Mouse (Mus musculus): Measurements from ENCODE around the gene Afap1l2. TPM values are rescaled to one million over a fixed set of nuclear protein-coding genes. Genes with fewer than 3 reads are reported as not detected.

Afap1l2 gene
- total RNA-seq, 1 experiment, result 3.7 TPM

DNA sequence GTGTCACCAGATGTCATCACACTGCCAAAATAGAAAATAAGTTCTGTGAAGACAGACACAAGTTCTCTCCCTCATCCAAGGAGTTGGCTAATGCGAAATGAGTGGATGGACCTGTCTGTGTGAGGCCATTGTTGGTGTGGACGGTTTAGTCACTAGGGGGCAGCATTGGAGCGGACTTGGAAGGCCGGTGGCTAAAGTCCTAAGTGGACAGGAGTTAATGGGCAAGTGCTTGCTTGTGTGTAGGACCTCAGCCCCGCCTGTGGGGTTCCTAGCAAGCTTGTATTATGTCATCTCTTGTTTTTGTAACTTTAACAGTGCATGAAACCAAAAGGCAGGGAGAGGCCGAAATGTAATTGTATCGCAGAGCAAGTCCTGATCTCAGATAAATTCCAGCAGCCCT is 88.4 kb downstream of the Afap1l2 start:
- peaks cover 0 to 18% of the 10 kb centered on the region in 2 experiments; a peak in 1 of 4 replicates for H3K4me1 ChIP-seq (ENCODE audit: control insufficient read depth in 2 of 2, insufficient read depth in 2 of 2, low read length in 2 of 2, poor library complexity in 1 of 2)
- H3K36me3 ChIP-seq (ENCODE audit: control insufficient read depth, insufficient read depth, low read length, poor library complexity, severe bottlenecking), result no peaks in the 10 kb centered on the region
- no peak for TF ChIP-seq ZNF384 (IDR thresholded peaks at IDR 0.05; ENCODE audit: low read depth, low read length)
- TF ChIP-seq HCFC1 (IDR thresholded peaks at IDR 0.05; ENCODE audit: borderline replicate concordance, insufficient read depth, low read length), result no peak
- TF ChIP-seq MAFK (IDR thresholded peaks at IDR 0.05; ENCODE audit: insufficient read depth, low read depth, low read length), result no peak
- peak; percentile 80 for TF ChIP-seq ZC3H11A (IDR thresholded peaks at IDR 0.05; ENCODE audit: borderline replicate concordance, low read depth, low read length)
- in situ Hi-C loops (cut with MboI; ENCODE audit: low sequenced_read_pairs in 2 of 2, unreplicated experiment in 2 of 2), result loop anchor here (5.0 to 10.0 kb wide), 2 partner anchors 108 to 115 kb away; no protein-coding TSS in a partner anchor
- peak; percentile 66 for DNase-seq (ENCODE audit: low read depth, low spot score)
- H3K4me3 ChIP-seq (ENCODE audit: insufficient read depth in 1 of 2, low read depth in 1 of 2, low read length in 2 of 2, poor library complexity in 1 of 2, severe bottlenecking in 1 of 2), result no peak overlapping the region
- no peak overlapping the region for H3K9ac ChIP-seq (ENCODE audit: insufficient read depth, low read depth, low read length, poor library complexity, severe bottlenecking)
- H3K9me3 ChIP-seq (ENCODE audit: control insufficient read depth, insufficient read depth, low read depth, low read length), result no peaks in the 10 kb centered on the region
- no peak overlapping the region for H3K27ac ChIP-seq (ENCODE audit: insufficient read depth, low read depth, low read length, poor library complexity, severe bottlenecking)

DNA sequence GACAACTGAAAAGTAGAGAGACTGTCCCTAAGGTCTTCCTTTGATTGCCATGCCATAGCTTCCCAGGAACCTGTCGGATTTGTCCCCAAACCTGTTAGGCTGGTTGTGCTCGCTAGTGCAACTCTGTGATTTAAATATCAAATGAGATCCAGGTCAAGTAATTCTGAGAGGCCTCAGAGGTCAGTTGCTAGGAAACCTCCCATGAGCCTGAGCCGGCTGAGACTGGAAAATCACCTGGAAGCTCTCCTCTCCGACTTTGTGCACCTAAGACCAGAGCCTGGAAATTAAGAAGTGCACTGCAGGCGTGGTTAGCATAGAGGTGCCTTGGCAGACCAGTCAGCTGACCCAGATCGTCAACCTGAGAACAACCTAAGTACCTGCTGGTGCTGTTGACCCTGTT is 92.9 kb downstream of the Afap1l2 start:
- H3K9ac ChIP-seq (ENCODE audit: insufficient read depth, low read depth, low read length, poor library complexity, severe bottlenecking), result no peak overlapping the region
- H3K4me3 ChIP-seq (ENCODE audit: insufficient read depth in 1 of 2, low read depth in 1 of 2, low read length in 2 of 2, poor library complexity in 1 of 2, severe bottlenecking in 1 of 2), result no peak overlapping the region; a peak in 1 of 4 replicates
- DNase-seq (ENCODE audit: low read depth, low spot score), result no peak
- peak overlapping the region; percentile 41; the same call in 1 of the 2 replicates for H3K27ac ChIP-seq (ENCODE audit: insufficient read depth, low read depth, low read length, poor library complexity, severe bottlenecking)
- in situ Hi-C loops (cut with MboI; ENCODE audit: low sequenced_read_pairs in 2 of 2, unreplicated experiment in 2 of 2), result no loop called here
- H3K4me1 ChIP-seq (ENCODE audit: control insufficient read depth in 2 of 2, insufficient read depth in 2 of 2, low read length in 2 of 2, poor library complexity in 1 of 2), result peaks cover 0 to 18% of the 10 kb centered on the region in 2 experiments; a peak in 1 of 4 replicates
- peaks cover 2% of the 10 kb centered on the region; the same call in 1 of the 2 replicates for H3K36me3 ChIP-seq (ENCODE audit: control insufficient read depth, insufficient read depth, low read length, poor library complexity, severe bottlenecking)
- no peaks in the 10 kb centered on the region for H3K9me3 ChIP-seq (ENCODE audit: control insufficient read depth, insufficient read depth, low read depth, low read length)
- TF ChIP-seq HCFC1 (IDR thresholded peaks at IDR 0.05; ENCODE audit: borderline replicate concordance, insufficient read depth, low read length) (no peak), MAFK (IDR thresholded peaks at IDR 0.05; ENCODE audit: insufficient read depth, low read depth, low read length) (no peak), ZNF384 (IDR thresholded peaks at IDR 0.05; ENCODE audit: low read depth, low read length) (no peak), CHD2 (IDR thresholded peaks at IDR 0.05; ENCODE audit: low read depth, low read length) (peak; percentile 39; the same call in 1 of the 2 replicates)

DNA sequence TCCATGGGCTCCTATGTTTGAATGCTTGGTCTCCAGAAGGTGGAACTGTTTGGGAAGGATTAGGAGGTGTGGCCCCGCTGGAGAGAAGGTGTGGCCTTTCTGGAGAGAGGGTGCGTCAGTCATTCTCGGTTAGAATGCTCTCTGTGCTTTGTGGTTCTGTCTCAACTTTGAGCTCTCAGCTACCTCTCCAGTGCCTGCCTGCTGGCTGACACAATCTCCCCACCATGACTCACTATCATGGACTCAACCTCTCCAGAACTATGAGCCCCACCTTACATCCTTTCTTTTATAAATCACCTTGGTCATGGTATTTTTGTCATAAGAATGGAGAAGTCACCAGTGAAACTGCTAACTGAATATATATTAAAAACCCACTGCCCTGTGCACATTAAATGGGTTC is 93.4 kb downstream of the Afap1l2 start:
- H3K9me3 ChIP-seq (ENCODE audit: control insufficient read depth, insufficient read depth, low read depth, low read length), result no peaks in the 10 kb centered on the region
- H3K9ac ChIP-seq (ENCODE audit: insufficient read depth, low read depth, low read length, poor library complexity, severe bottlenecking), result no peak overlapping the region
- TF ChIP-seq ZNF384 (IDR thresholded peaks at IDR 0.05; ENCODE audit: low read depth, low read length), result no peak
- TF ChIP-seq MAFK (IDR thresholded peaks at IDR 0.05; ENCODE audit: insufficient read depth, low read depth, low read length), result no peak
- TF ChIP-seq CHD2 (IDR thresholded peaks at IDR 0.05; ENCODE audit: low read depth, low read length), result no peak
- no peak for TF ChIP-seq HCFC1 (IDR thresholded peaks at IDR 0.05; ENCODE audit: borderline replicate concordance, insufficient read depth, low read length)
- no peak for TF ChIP-seq ZC3H11A (IDR thresholded peaks at IDR 0.05; ENCODE audit: borderline replicate concordance, low read depth, low read length)
- H3K4me1 ChIP-seq (ENCODE audit: control insufficient read depth in 2 of 2, insufficient read depth in 2 of 2, low read length in 2 of 2, poor library complexity in 1 of 2), result peaks cover 0 to 18% of the 10 kb centered on the region in 2 experiments; a peak in 1 of 4 replicates
- H3K4me3 ChIP-seq (ENCODE audit: insufficient read depth in 1 of 2, low read depth in 1 of 2, low read length in 2 of 2, poor library complexity in 1 of 2, severe bottlenecking in 1 of 2), result no peak overlapping the region
- DNase-seq (ENCODE audit: low read depth, low spot score), result no peak
- peaks cover 2% of the 10 kb centered on the region; the same call in 1 of the 2 replicates for H3K36me3 ChIP-seq (ENCODE audit: control insufficient read depth, insufficient read depth, low read length, poor library complexity, severe bottlenecking)
- H3K27ac ChIP-seq (ENCODE audit: insufficient read depth, low read depth, low read length, poor library complexity, severe bottlenecking), result no peak overlapping the region; the same call in 1 of the 2 replicates
- in situ Hi-C loops (cut with MboI; ENCODE audit: low sequenced_read_pairs in 2 of 2, unreplicated experiment in 2 of 2), result no loop called here

DNA sequence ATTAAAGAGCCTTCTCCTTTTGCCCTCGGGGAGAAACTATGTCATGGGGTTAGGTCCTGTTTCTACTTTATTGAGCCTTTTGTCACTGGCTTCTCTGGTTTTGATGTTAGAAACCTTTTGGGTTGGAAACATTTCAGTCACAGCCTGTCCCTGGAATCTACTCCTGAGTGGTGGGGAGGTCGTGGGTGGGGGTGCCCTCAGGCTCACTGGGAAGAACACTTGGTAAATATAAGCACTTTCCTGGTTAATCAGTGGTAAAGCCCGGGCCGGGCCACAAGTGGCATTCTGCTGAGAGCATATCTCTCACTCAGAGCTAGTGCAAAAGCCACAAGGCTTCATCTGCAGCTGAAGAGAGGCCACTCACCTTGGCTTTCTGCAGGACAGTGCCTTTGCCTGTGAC is 94.3 kb downstream of the Afap1l2 start:
- Histone ChIP-seq H3K36me3 (ENCODE audit: control insufficient read depth, insufficient read depth, low read length, poor library complexity, severe bottlenecking) (peaks cover 2% of the 10 kb centered on the region; the same call in 1 of the 2 replicates), H3K9me3 (ENCODE audit: control insufficient read depth, insufficient read depth, low read depth, low read length) (no peaks in the 10 kb centered on the region), H3K27ac (ENCODE audit: insufficient read depth, low read depth, low read length, poor library complexity, severe bottlenecking) (no peak overlapping the region), H3K4me3 (ENCODE audit: insufficient read depth in 1 of 2, low read depth in 1 of 2, low read length in 2 of 2, poor library complexity in 1 of 2, severe bottlenecking in 1 of 2) (no peak overlapping the region), H3K4me1 (ENCODE audit: control insufficient read depth in 2 of 2, insufficient read depth in 2 of 2, low read length in 2 of 2, poor library complexity in 1 of 2) (peaks cover 0 to 18% of the 10 kb centered on the region in 2 experiments; a peak in 1 of 4 replicates), H3K9ac (ENCODE audit: insufficient read depth, low read depth, low read length, poor library complexity, severe bottlenecking) (no peak overlapping the region)
- no peak for DNase-seq (ENCODE audit: low read depth, low spot score)
- in situ Hi-C loops (cut with MboI; ENCODE audit: low sequenced_read_pairs in 2 of 2, unreplicated experiment in 2 of 2), result no loop called here
- TF ChIP-seq ZNF384 (IDR thresholded peaks at IDR 0.05; ENCODE audit: low read depth, low read length) (no peak), CHD2 (IDR thresholded peaks at IDR 0.05; ENCODE audit: low read depth, low read length) (no peak), MAFK (IDR thresholded peaks at IDR 0.05; ENCODE audit: insufficient read depth, low read depth, low read length) (no peak), ZC3H11A (IDR thresholded peaks at IDR 0.05; ENCODE audit: borderline replicate concordance, low read depth, low read length) (no peak), HCFC1 (IDR thresholded peaks at IDR 0.05; ENCODE audit: borderline replicate concordance, insufficient read depth, low read length) (no peak)
